Mouse (Mus musculus) heart, embryonic 10.5 days (tissue): ENCODE results near the gene Spryd3. TPM values are rescaled to one million over a fixed set of nuclear protein-coding genes. Genes with fewer than 3 reads are reported as not detected.

Source experiments
- DNase-seq: peaks from one replicate; pipeline ENCODE4 v3.0.0-alpha.2; 2017; ENCODE audit warnings: low spot score
- H3K27ac ChIP-seq: fragments of 300-500 bp; sonication (generic); 2 replicates; pipeline ENCODE4 v1.5.1; 2016; ENCODE audit warnings: mild to moderate bottlenecking
- H3K27me3 ChIP-seq: fragments of 300-500 bp; sonication (generic); 2 replicates; pipeline ENCODE4 v1.6.1; 2016; ENCODE audit warnings: mild to moderate bottlenecking; ENCODE audit not compliant: poor library complexity, insufficient read depth, severe bottlenecking
- H3K36me3 ChIP-seq: fragments of 300-500 bp; sonication (generic); 2 replicates; pipeline ENCODE4 v1.6.1; 2016; ENCODE audit warnings: mild to moderate bottlenecking, moderate library complexity
- H3K4me1 ChIP-seq: fragments of 300-500 bp; sonication (generic); 2 replicates; pipeline ENCODE4 v1.6.1; 2016; ENCODE audit warnings: mild to moderate bottlenecking
- H3K4me3 ChIP-seq: fragments of 300-500 bp; sonication (generic); 2 replicates; pipeline ENCODE4 v1.5.1; 2016; ENCODE audit warnings: mild to moderate bottlenecking, moderate library complexity
- H3K9me3 ChIP-seq: fragments of 300-500 bp; sonication (generic); 2 replicates; pipeline ENCODE4 v1.6.1; 2016; ENCODE audit warnings: mild to moderate bottlenecking, moderate library complexity
- WGBS: fragments of 180-500 bp; shearing (Covaris S2); methylation state at CpG from one replicate; pipeline ENCODE4 v1.1.7; 2016; 5-methylcytosine and 5-hydroxymethylcytosine counted together
- polyA plus RNA-seq: library from polyadenylated mRNA; unstranded; fragments of >200 nt; fragmentation: Nextera tagmentation; extraction: Ambion mirVana; gene quantifications from 2 replicates; pipeline ENCODE4 v1.2.1, GENCODE M21; 2016

Gene Spryd3
- polyA plus RNA-seq: 19.0 and 19.4 TPM in 2 replicates

- Histone ChIP-seq H3K36me3 (peaks cover 21% of the 10 kb centered on the region), H3K4me1 (peaks cover 21% of the 10 kb centered on the region), H3K4me3 (peak within 1 kb of the TSS; percentile 89), H3K27ac (peak within 1 kb of the TSS; percentile 92), H3K27me3 (no peaks in the 10 kb centered on the region), H3K9me3 (no peaks in the 10 kb centered on the region)
- WGBS: under 1% methylated on average over 50 of the region's 50 CpGs
- peak; percentile 99 for DNase-seq
Measured at GRCm38 (mm10) chr15:102136129-102136758, at the start of gene Spryd3. Gene Spryd3 (minus strand): TSS chr15:102136234.

GRCm38 (mm10) chr15:102183076-102183475 is 47.0 kb upstream of the Spryd3 start:
- Histone ChIP-seq H3K36me3 (peaks cover 48% of the 10 kb centered on the region), H3K4me3 (no peak overlapping the region), H3K27me3 (no peaks in the 10 kb centered on the region), H3K9me3 (no peaks in the 10 kb centered on the region), H3K4me1 (peaks cover 14% of the 10 kb centered on the region), H3K27ac (no peak overlapping the region)
- no peak for DNase-seq
- 75% methylated on average over 3 of the region's 3 CpGs for WGBS

DNA sequence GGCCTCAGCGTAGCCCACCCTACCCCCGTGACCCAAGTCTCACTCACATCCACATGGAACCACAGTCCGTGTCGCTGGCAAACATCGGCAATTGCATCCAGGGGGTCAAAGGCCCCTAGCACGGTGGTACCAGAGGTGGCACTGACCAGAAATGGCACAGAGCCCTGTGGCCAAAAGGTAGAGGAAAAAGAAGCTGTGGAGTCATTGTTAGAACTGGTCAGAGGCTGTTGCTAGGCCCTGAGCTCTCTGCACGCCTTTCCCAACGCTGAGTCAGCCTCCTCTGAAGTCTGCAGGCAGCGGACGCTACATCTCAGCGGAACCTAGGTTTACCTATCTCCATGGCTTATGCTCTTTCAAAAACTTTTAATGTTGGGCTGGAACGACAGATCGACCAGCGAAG is 43.9 kb upstream of the Spryd3 start:
- no peak overlapping the region for H3K27ac ChIP-seq
- H3K36me3 ChIP-seq: peaks cover 30% of the 10 kb centered on the region
- H3K4me3 ChIP-seq: no peak overlapping the region
- 88% methylated on average over 14 of the region's 14 CpGs for WGBS
- H3K4me1 ChIP-seq: no peaks in the 10 kb centered on the region
- no peaks in the 10 kb centered on the region for H3K27me3 ChIP-seq
- no peak for DNase-seq
- H3K9me3 ChIP-seq: no peaks in the 10 kb centered on the region

- WGBS: 74% methylated on average over 9 of the region's 9 CpGs
- no peak for DNase-seq
- H3K4me1 ChIP-seq: no peaks in the 10 kb centered on the region
- no peaks in the 10 kb centered on the region for H3K27me3 ChIP-seq
- H3K4me3 ChIP-seq: no peak overlapping the region
- no peak overlapping the region for H3K27ac ChIP-seq
- H3K9me3 ChIP-seq: no peaks in the 10 kb centered on the region
- H3K36me3 ChIP-seq: peaks cover 22% of the 10 kb centered on the region
Measured at GRCm38 (mm10) chr15:102179106-102179505, 43.1 kb upstream of the Spryd3 start.

DNA sequence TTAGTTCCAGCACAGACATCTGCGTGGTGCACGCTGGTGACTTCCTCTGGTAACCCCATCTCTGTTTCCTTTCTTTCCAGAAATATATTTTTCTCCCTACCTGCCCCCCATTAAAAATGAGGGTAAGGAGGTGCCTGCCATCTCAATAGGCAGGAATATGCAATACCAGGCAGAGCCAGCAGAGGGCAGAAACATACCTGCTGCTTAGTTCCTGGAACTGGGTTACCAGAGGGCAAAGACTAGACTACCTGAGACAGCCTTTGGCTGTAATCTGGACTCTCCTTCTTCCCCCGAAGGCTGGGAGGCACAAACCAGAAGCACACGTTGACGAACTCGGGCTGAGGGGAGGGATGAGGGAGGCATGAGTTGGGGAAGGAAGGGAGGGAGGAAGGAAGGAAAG is 42.2 kb upstream of the Spryd3 start:
- Histone ChIP-seq H3K36me3 (peaks cover 16% of the 10 kb centered on the region), H3K27ac (no peak overlapping the region), H3K9me3 (no peaks in the 10 kb centered on the region), H3K27me3 (no peaks in the 10 kb centered on the region), H3K4me3 (no peak overlapping the region), H3K4me1 (no peaks in the 10 kb centered on the region)
- WGBS: 22% methylated on average over 6 of the region's 6 CpGs
- DNase-seq: no peak

GRCm38 (mm10) chr15:102177417-102177816 is 41.4 kb upstream of the Spryd3 start:
- Histone ChIP-seq H3K27ac (no peak overlapping the region), H3K36me3 (peaks cover 16% of the 10 kb centered on the region), H3K4me3 (no peak overlapping the region), H3K27me3 (no peaks in the 10 kb centered on the region), H3K9me3 (no peaks in the 10 kb centered on the region), H3K4me1 (no peaks in the 10 kb centered on the region)
- DNase-seq: no peak
- 85% methylated on average over 8 of the region's 8 CpGs for WGBS

- 83% methylated on average over 7 of the region's 7 CpGs for WGBS
- no peak for DNase-seq
- peaks cover 16% of the 10 kb centered on the region for H3K36me3 ChIP-seq
Measured at GRCm38 (mm10) chr15:102176571-102177316, 40.7 kb upstream of the Spryd3 start.

DNA sequence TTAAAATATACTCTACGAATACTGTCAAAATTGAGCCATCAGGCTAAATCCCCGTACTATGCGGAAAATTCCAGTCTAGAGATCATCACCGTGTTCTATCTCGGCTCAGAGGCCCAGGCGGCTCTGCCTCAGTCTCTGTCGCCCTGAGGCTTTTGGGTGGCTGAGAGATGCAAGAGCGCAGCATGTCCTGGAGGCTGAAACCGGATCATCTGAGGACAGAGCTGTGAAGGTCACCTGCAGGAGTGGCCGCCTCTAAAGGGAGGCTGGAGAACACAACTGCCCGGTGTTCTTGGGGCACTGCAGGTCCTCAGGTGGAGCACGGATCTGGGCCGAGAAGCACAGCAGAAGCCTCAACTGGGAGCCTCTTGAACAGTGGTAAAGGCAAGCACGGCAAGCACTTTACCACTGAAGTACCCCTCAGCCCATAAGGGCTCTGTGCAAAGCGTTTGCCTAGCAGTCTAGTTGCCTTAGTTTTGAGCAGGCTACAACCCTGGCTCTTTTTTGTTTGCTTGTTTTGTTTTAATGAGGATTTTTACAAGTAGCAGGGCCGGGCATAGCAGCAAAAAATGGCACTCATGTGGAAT is 39.8 kb upstream of the Spryd3 start:
- Histone ChIP-seq H3K4me1 (no peaks in the 10 kb centered on the region), H3K27ac (no peak overlapping the region), H3K36me3 (peaks cover 16% of the 10 kb centered on the region), H3K4me3 (no peak overlapping the region), H3K9me3 (no peaks in the 10 kb centered on the region), H3K27me3 (no peaks in the 10 kb centered on the region)
- 80% methylated on average over 16 of the region's 16 CpGs for WGBS
- DNase-seq: no peak

More at GRCm38 (mm10) chr15:102176571-102177316, 40.7 kb upstream of the Spryd3 start:
- Histone ChIP-seq H3K4me3 (no peak overlapping the region), H3K27me3 (no peaks in the 10 kb centered on the region), H3K4me1 (no peaks in the 10 kb centered on the region), H3K9me3 (no peaks in the 10 kb centered on the region), H3K27ac (no peak overlapping the region)

- Histone ChIP-seq H3K4me3 (no peak overlapping the region), H3K4me1 (no peaks in the 10 kb centered on the region), H3K9me3 (no peaks in the 10 kb centered on the region), H3K36me3 (peaks cover 5% of the 10 kb centered on the region; the same call in 1 of the 2 replicates), H3K27ac (no peak overlapping the region), H3K27me3 (no peaks in the 10 kb centered on the region)
- 86% methylated on average over 3 of the region's 3 CpGs for WGBS
- no peak for DNase-seq
Measured at GRCm38 (mm10) chr15:102173581-102173980, 37.5 kb upstream of the Spryd3 start.

- H3K4me1 ChIP-seq: peaks cover 8% of the 10 kb centered on the region
- H3K27me3 ChIP-seq: no peaks in the 10 kb centered on the region
- no peaks in the 10 kb centered on the region for H3K9me3 ChIP-seq
- H3K4me3 ChIP-seq: no peak overlapping the region
- WGBS: 60% methylated on average over 2 of the region's 2 CpGs
- no peaks in the 10 kb centered on the region for H3K36me3 ChIP-seq
- DNase-seq: no peak
- no peak overlapping the region for H3K27ac ChIP-seq
Measured at GRCm38 (mm10) chr15:102169064-102169463, 33.0 kb upstream of the Spryd3 start.

- H3K4me1 ChIP-seq: peaks cover 8% of the 10 kb centered on the region
- H3K9me3 ChIP-seq: no peaks in the 10 kb centered on the region
- H3K27ac ChIP-seq: no peak overlapping the region
- H3K36me3 ChIP-seq: no peaks in the 10 kb centered on the region
- no peak for DNase-seq
- H3K4me3 ChIP-seq: no peak overlapping the region
- 57% methylated on average over 6 of the region's 6 CpGs for WGBS
- 0 out of 2 replicates have a peak, but pooled peaks cover under 1% of the 10 kb centered on the region for H3K27me3 ChIP-seq
Measured at GRCm38 (mm10) chr15:102167620-102168021, 31.6 kb upstream of the Spryd3 start.

DNA sequence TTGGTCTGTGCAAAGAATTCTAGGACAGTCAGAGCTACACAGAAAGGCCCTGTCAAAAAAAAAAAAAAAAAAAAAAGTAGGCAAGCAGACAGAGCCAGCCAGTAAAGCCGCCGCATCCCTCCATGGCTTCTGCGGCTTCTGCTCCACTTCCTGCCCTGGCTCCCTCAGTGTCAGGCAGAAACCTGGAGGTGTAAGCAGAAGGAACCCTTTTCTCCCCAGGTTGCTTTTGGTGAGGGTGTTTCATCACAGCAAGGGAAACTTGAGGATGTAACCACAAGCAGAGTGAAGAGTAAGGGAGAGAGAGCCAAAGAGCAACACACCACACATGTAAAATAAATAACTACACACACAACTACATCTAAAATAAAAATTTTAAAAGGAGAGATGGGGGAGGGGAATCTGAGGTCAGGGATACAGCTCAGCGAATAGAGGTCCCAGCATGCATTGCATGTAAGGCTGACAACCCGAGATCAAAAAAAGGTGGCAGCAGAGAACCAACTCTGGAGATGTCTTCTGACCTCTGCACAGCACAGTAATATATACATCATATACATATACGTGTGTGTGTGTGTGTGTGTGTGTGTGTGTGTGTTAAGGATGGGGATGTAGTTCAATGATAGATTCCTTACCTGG is 29.6 kb upstream of the Spryd3 start:
- 57% methylated on average over 6 of the region's 6 CpGs for WGBS
- H3K4me3 ChIP-seq: no peak overlapping the region
- H3K4me1 ChIP-seq: peaks cover 8% of the 10 kb centered on the region
- no peak overlapping the region for H3K27ac ChIP-seq
- H3K36me3 ChIP-seq: no peaks in the 10 kb centered on the region
- H3K27me3 ChIP-seq: peaks cover 15% of the 10 kb centered on the region; the same call in 1 of the 2 replicates
- DNase-seq: no peak
- H3K9me3 ChIP-seq: no peaks in the 10 kb centered on the region
